Mouse (Mus musculus) layer of hippocampus, postnatal 10 days (tissue): ENCODE data around the gene Vgll4. TPM values are rescaled to one million over a fixed set of nuclear protein-coding genes. Genes with fewer than 3 reads are reported as not detected.

Experiments
- DNase-seq, 2 experiments: peaks; one replicate each; pipeline ENCODE4 v3.0.0; 2021; ENCODE audit warnings: low spot score in 2 of 2
- total RNA-seq, 2 experiments: library from RNA; stranded (reverse); gene quantifications; 2 replicates each; pipeline ENCODE4 v1.2.3; 2021

Vgll4 gene
- total RNA-seq, 2 experiments from 2014 or later = 41.3 to 43.7 TPM

DNA sequence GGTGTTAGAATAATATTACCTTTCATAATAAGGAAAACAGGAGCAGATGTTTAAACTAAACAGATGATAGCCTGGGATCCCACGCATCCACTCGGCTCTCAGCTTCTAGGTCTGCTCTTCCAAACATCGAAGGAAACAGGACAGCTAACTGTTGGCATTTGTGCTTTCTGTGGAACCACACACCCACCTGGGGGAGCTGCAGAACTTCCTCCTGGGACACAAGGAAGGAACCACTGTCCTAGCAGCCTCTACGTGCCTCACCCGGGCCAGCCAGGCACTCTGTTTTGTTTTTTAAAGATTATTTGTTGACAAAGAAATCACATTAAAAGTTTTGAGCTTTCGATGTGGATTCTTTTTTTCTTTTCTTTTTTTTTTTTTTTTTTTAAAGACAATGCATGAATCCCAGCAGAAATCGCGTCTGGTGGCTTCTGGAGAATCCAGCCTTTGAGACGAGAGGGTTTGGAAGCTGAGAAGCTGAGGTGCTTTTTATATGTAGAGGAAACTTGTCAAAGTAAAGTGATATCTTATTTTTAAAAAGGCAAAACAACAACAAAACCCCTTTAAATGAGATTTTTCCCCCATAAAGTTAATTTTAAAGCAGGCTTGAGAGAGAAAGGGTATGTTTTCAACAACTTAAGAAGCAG is 50.0 kb downstream of the Vgll4 start:
- DNase-seq = no peak

DNA sequence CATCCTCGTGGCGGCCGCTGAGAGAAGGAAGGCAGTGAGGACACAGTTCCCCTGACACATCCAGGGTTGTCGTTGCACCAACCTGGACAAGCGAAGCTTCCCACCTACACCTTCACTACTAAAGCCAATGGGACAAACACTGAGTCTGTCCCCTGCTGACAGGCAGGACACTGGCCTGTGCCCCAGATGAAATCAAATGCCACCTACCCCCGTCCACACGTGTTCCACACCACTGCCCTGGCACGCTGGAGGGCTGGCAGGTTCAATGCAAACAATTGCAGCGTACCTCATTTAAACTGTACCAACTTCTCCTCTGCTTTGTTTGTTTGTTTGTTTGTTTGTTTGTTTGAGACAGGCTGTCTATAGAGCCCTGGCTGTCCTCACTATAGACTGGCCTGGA is 50.8 kb downstream of the Vgll4 start:
- DNase-seq = no peak

DNA sequence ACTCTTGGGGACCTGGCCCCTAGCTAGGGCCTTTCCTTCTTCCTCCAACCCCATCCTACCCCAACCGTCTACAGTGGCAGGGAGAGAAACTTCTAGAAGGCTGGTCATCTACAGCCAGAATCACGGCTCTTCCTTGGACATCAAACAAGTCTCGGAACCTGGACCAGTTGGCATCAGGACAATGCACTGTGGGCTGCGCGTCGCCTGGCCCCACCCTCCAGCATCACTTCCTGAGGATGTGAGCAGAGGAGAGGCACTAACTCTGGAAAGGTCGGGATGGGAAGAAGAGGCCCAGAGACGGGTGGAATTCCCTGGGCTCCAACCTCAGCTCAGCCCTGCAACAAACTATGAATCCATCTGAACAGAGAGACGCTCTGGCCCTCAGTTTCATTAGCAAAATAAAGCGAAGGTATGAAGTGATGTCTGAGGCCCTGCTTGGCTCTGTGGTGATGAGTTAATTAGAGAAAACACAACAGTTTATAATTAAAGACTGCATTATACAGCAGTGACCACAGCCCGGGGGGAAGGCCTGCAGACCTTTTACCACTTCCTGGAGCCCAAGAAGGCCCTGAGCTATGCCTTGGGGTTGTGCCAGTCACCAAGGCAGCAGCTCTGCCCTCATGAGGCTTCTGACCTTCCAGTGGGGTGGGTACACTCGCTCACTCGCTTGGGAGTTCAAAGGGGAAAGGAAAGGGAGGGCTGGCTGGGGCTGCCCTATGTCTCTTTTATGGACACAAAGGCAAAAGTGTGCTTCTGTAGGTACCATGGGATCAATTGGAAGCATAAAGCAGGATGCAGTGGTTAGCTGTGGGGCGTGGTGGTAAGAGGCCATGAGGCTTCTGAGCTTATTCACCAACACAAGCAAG is 51.8 kb downstream of the Vgll4 start:
- DNase-seq = no peak

DNA sequence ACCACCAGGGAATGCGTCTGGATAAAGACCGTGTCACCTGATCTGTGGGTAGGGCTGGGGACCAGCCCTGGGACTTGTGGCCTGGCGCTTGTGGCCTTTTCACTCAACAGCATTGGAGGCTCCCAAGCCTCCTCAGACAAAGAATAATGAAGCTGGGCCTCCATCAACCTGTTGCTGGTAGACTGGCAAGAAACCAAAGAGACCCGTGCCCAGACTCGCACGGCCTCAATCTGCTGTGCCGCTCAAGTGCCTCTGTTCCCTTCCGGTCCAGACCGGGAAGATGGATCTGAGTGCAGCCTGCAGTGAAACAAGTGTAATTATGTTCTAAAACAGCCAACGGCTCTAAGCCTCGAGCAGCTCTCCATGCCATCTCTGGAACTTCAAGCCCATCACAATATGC is 52.7 kb downstream of the Vgll4 start:
- no peak for DNase-seq

DNA sequence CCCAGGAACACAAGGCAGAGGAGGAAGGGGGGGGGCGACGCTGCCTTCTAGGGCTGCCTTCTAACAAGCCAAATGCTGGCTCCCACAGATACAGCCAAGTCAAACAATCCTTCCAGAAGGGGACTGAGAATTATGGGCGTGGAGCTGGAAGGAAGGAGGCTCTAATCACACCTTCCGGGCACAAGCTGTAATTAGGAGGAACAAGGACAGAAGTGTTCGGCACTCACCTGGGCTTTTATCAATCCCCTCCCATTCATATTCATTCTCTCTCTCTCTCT is 53.1 kb downstream of the Vgll4 start:
- no peak for DNase-seq

DNA sequence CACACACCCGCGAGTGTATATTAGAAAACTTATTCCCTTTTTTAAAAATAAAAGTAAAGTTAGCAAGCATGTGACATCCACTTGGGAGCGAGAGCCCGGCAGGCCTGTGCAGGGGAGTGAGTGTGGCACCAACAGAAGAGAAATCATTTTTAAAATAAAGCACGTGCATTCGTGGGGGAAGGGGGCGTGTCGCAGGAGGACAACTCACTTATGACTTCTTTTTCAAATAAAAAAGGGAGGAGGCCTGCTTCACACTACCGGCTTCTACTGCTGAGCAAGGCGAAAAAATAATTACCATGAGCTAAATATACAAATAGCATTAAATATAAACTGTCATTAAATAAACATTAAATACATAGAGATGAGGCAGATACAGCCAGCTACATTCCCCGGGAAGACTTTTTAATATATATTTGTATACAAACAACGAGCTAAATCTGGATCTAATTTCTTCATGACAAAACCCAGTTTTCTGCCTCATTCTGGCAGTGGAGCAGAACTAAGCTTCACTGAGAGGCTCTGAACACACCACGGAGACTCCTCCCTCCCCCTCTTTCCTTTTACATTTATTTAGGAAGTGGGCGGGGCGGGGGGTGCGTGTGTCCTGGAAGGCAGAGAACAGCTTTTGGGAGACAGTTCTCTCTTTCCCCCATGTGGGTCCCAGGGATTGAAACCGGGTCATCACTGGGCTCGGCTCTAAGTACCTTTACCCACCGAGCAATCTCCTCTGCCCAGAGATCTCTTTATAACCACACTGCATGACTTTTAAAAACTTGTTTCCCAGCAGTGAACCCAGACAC is 53.7 kb downstream of the Vgll4 start:
- no peak for DNase-seq

DNA sequence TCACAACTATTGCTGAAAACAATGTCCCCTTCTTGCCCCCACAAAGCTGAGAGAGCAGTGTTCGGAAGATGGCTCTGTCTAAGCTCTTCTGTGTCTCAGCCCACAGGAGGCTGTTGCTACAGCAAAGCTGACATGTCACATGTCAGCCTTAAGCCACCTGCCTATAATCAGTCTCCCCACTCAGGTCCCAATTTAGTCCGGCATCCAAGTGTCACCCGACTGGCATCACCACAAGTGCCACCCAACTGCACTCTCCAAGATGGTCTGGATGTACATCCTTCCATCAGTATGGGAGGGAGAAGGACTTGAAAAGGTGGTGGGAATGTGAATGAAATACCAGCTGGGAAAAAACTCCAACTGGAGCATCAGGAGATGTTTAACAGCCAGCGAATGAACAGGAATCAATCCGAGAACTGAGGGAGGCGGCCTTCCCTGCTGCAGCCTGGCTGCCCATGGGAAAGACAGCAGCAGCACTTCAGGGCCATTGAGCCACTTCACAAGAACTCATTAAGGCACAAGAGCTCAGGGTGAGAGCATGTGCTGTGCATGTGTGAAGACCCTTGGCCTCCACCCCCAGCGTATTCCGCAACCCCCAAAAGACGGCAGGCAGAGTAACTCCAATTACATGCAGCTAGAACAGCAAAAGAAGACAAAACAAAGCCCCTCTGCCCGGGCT is 55.6 kb downstream of the Vgll4 start:
- DNase-seq = no peak

DNA sequence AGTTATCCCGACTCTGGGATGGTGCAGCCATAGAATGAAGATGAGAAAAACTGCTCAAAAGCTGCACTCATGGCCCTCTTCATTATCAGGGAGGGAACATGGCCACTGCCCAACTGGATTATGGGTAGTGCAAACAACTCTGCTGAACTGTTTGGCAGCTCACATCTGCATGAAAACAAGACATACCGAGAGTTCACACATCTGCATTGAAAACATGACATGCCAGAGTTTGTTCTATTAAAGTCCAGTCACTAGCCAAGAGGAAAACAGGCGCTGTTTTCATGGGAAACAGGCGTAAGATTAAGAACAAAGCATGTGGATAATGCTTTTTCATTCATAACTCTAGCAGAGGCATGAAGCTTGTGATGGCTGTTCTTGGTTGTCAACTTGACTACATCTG is 56.7 kb downstream of the Vgll4 start:
- DNase-seq = no peak

DNA sequence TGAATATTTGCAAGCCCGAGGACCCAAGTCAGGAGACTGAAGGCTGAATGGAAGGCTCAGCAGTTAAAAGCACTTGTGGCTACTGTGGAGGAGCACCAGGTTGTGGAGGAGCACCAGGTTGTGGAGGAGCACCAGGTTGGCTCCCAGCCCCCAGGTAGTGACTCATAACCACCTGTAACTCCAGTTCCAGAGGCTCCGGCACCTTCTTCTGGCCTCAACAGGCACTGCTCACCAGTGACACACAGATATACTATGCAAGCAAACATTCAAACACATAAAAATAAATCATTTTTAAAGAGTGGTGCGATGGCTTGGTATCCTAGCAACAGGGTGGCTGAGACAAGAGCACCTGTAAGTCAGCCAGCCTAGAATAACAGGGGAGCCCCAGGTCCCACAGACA is 58.3 kb downstream of the Vgll4 start:
- no peak for DNase-seq

DNA sequence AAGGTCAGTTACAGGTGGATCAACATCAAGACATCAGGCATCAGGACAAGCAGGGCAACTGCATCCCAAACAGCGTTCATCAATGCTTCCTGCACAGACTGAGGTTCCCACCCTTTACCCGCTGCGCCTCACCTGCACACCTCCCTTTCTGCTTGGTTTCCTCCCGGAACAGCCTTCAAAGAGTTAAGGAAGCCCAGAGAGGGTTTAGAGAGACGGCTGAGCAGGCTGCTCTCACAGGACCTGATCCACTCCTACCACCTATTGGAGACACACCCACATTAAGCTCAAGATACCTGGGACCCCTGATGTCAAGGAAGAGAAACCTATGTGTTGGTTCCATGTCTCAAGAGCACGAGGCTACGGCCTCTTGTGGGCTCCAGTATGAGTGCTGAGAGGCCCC is 60.0 kb downstream of the Vgll4 start:
- DNase-seq = no peak

DNA sequence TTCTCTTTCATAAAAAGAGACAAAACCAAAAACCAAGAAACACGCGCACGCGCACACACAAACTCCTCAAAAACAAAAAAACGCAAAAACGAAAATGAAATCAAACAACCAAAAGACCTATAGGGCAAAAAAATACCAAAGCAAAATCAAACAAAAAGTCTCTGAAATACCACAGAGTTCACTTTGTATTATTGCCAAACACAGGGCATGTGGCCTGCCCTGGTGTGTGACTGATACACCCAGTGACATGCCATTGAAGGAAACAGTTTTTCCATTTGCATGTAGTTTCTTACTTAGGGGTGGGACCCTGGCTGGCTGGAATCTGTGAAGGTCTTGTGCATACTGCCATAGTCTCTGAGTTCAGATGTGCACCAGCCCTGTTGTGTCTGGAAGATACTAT is 62.3 kb downstream of the Vgll4 start:
- no peak for DNase-seq

DNA sequence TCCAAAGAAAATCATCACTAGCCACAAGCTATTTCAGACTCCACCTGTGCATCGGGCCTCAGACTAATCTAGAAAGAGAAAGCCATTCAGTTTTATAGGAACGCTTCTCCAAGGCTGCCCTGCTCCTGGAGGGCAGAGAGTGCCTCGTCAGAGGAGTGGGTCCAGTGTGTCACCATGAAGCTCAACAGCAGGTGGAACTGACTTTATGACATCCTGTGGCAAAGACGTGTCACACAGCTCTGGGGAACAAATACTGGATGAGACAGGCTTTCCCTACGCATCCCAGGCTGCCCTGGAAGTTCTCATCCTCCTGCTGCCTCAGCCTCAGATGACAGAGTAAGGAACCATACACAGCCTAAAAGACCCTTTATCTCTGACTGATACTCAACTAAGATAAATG is 63.6 kb downstream of the Vgll4 start:
- no peak for DNase-seq

DNA sequence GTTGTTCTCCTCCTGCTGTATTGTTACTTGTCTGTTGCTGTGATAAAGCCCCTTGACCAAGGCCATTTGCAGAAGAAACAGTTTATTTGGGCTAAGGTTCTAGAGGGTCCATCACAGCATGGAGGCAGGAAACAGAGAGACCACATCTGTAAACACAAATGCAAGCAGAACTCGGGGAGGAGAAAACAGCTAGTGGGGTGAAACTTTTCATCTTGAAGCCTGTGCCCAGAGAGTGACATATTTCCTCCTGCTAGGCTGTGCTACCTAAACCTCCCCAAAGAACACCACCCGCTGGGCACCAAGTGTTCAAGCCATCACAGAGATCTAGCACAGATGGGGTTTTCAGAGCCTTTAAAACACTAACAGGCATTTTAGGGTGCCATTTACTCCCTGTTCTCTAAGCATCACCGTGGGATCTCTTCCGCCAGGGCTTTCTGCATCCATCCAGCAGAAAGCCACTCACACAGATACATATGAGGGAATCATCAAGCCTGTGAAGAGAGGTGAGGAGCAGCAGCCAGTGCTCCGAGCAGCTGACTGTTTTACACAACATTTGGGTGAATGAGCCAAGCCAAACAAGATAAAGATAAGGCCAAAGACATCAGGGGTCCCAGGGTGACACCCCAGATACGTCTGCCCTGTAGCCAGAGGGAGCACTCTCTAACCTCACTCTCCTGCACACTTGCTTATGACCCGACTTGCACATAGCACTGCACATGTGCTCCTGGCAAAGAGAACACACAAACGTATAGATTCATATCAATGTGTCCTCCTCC is 64.4 kb downstream of the Vgll4 start:
- DNase-seq = no peak

DNA sequence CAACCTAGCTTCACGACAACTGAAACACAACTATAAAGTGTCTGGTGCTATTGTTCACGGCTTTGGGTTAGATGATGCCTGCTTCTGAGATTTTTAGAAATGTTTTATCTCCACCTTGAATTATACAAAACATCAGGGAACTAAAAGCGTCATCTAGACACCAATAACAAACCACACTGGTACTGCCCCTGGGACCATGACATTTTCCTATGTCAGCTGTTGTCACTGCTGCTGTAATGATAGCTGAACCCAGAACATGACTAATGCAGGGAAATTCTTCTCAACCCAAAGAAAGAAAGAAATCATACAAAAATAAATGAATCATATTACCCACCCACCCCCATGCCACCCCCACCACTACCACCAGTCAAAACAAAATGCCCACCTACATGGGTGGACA is 65.0 kb downstream of the Vgll4 start:
- no peak for DNase-seq

DNA sequence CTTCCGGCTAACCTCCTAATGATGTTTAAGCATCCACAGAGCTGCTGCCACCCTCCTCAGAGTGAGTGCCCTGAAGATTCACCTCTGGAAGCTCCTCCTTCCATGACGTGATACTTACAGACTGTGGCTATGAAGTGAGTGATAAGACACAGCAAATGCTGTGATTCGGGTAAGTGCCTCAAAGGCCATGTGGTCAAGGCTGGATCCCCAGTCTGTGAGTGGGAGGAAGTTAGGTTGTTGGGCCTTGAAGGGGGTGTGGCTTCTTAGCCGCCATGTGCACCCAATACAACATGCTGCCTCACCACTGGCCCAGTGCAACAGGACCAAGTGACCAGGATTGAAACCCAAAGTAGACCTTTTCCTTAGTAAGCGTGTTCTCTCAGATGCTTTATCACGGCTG is 65.6 kb downstream of the Vgll4 start:
- no peak for DNase-seq

DNA sequence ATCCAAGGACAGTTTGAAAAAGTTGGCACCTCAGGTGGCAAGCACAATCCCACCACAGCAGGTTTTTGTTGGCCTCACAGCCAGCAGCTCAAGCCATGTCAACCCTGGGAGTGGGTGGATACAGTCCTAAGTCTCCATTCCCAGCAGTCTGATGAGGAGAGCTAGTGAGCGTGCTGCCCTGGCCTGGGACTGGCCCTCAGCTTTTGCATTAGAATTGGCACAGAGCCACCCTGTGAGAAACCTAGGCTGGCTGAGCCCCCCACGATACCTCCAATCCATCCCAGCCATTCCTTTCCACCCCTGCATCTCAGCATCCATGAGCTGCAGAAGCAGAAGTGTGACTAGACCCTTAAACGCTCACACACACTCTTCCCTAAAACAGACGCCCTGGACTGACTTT is 67.9 kb downstream of the Vgll4 start:
- no peak for DNase-seq

DNA sequence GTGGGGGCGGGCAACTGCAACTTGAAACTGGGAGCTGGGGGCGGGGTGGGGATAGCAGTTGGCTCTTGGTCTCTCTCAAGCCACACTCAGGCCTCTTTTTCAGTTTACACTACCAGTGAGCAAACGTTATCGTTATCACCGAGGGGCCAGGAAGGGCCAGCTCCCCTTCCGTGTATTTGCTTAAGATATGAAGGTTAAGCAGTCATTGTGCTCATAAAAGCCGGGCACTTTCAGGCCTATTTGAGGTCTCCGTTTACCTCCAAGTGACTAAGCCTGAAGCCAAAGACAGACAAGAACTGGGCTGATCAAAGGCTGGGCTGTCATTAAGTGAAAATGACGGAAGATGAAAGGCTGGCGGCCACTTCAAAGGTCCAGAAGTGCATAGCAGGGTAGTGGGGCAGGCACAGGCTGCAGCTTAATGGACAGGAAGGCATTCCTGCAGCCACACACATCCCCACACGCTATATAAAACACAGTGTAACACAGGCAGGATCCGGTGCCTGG is 68.4 kb downstream of the Vgll4 start:
- no peak for DNase-seq

DNA sequence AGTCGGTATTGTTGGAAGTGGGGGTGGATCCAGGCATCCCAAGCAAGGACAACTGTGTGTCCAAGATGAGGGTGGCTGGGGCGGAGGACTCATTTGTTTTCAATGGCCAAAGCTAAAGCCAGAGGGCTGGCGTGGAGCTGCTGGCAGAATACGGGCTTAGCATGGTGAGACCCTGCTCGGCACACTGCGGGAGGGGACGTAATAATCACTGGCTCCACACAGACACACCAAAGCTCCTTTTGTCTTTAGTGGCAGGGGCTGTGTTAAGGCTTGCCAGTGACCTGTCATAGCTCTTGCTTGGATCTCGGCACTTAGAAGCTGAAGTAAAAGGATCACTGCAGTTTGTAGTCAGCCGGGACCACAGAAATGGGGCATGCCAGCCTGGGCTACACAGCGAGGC is 69.6 kb downstream of the Vgll4 start:
- DNase-seq = no peak

DNA sequence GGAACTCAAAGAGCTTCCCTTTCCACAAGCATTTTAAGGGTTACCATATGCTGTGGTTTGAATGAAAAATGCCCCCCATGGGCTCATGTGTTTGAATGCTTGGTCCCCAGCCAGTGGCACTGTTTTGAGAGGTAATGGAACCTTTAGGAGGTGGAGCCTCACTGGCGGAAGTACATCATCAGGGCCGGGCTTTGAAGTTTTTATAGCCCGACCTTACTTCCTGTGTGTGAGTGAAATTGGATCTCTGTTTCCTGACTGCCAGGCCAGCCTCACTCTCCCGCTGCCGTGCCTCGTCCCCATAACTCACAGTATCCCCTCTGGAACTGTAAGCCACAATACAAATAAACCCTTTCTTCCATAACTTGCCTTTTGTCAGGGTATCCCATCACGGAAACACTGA is 70.1 kb downstream of the Vgll4 start:
- DNase-seq = no peak

DNA sequence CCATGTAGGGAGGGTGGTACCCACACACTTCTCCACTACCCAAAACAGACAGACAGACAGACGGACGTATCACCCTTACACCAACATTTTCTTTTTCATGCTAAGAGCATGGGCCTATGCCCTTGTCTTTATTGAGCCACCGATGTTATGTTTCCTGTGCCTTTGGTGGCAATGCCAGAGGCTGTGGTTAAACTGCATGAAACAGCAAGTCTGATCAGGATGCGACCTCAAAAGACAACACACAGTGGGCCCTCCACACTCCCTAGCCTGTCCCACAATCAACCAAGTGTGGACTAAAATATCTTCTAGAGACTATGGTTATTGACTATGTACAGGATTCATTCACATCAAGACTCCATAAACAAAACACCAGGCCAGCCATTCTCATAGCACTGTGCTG is 70.8 kb downstream of the Vgll4 start:
- no peak for DNase-seq

DNA sequence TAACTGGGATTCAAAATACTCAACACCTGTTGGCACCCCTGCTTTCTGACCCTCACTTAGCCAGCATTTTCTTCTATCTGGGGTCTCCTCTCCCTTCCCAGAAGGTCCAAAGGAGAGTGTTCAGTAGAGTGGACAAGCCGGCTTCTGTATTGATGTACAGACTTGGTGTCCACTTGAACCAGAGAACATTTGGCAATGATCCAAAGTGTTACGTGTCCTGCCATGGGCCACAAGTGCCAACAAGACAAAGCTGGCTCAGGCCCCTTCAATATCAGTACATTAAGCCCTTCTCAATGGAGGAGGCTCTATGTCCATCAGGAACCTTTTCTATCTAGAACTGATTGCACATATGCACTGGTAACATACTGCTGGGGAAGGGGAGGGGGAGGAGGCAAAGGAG is 73.5 kb downstream of the Vgll4 start:
- no peak for DNase-seq
